Mouse (Mus musculus): ENCODE data around the gene Slc1a5. TPM values are rescaled to one million over a fixed set of nuclear protein-coding genes. Genes with fewer than 3 reads are reported as not detected.

Slc1a5 gene
- total RNA-seq (2014; rRNA removed) (6.3 and 9.3 TPM in 2 replicates), polyA plus RNA-seq (2015; fragmentation: Nextera tagmentation; extraction: Ambion mirVana) (7.2 and 7.5 TPM in 2 replicates)

- 0 out of 2 replicates have a peak, but pooled peaks have one; percentile 12 for TF ChIP-seq CTCF (IDR thresholded peaks at IDR 0.05; ENCODE audit: low read depth)
- Histone ChIP-seq H3K9ac (peak within 1 kb of the TSS; percentile 44), H3K27me3 (ENCODE audit: insufficient read depth, low read length) (peaks cover 3% of the 10 kb centered on the region), H3K4me2 (ENCODE audit: low read depth) (peak within 1 kb of the TSS; percentile 83), H3K9me3 (ENCODE audit: low read length) (no peaks in the 10 kb centered on the region), H3K4me1 (ENCODE audit: insufficient read depth) (no peaks in the 10 kb centered on the region; the same call in 1 of the 2 replicates), H3K27ac (ENCODE audit: low read depth, low read length) (no peak within 1 kb of the TSS), H3K36me3 (ENCODE audit: insufficient read depth) (no peaks in the 10 kb centered on the region), H3K4me3 (ENCODE audit: low read depth, low read length) (peak within 1 kb of the TSS; percentile 42)
- ATAC-seq (peak; percentile 84), DNase-seq (peak; percentile 85)
- 3% methylated on average over 34 of the region's 34 CpGs for WGBS
These were observed at the start of gene Slc1a5 for GRCm38 (mm10) chr7:16780825-16781554. Slc1a5 (plus strand) TSS chr7:16781340.

GRCm38 (mm10) chr7:16731893-16732422 lies 49.2 kb upstream of the Slc1a5 start:
- H3K4me1 ChIP-seq (ENCODE audit: insufficient read depth): no peaks in the 10 kb centered on the region
- H3K4me3 ChIP-seq (ENCODE audit: low read depth, low read length): no peak overlapping the region
- H3K36me3 ChIP-seq (ENCODE audit: insufficient read depth): no peaks in the 10 kb centered on the region
- H3K9ac ChIP-seq: no peak overlapping the region
- H3K4me2 ChIP-seq (ENCODE audit: low read depth): no peak overlapping the region
- H3K27ac ChIP-seq (ENCODE audit: low read depth, low read length): no peak overlapping the region
- TF ChIP-seq CTCF (IDR thresholded peaks at IDR 0.05; ENCODE audit: low read depth): no peak
- H3K9me3 ChIP-seq (ENCODE audit: low read length): no peaks in the 10 kb centered on the region
- ATAC-seq (no peak), DNase-seq (no peak)
- WGBS: 71% methylated on average over 7 of the region's 7 CpGs
- no peaks in the 10 kb centered on the region for H3K27me3 ChIP-seq (ENCODE audit: insufficient read depth, low read length)

- WGBS: 46% methylated on average over 10 of the region's 10 CpGs
- Histone ChIP-seq H3K27me3 (ENCODE audit: insufficient read depth, low read length) (no peaks in the 10 kb centered on the region), H3K9ac (no peak overlapping the region), H3K4me1 (ENCODE audit: insufficient read depth) (peaks cover 6% of the 10 kb centered on the region), H3K27ac (ENCODE audit: low read depth, low read length) (no peak overlapping the region), H3K9me3 (ENCODE audit: low read length) (no peaks in the 10 kb centered on the region), H3K4me2 (ENCODE audit: low read depth) (peak overlapping the region; percentile 44), H3K4me3 (ENCODE audit: low read depth, low read length) (peak overlapping the region; percentile 64), H3K36me3 (ENCODE audit: insufficient read depth) (no peaks in the 10 kb centered on the region)
- TF ChIP-seq CTCF (IDR thresholded peaks at IDR 0.05; ENCODE audit: low read depth): no peak
- ATAC-seq (peak; percentile 3), DNase-seq (no peak)
These were observed 43.5 kb upstream of the Slc1a5 start for GRCm38 (mm10) chr7:16737606-16738072.

GRCm38 (mm10) chr7:16738073-16738696 lies 43.0 kb upstream of the Slc1a5 start, which contains the start of gene Ap2s1:
Ap2s1 (plus strand) TSS chr7:16738410.
- Histone ChIP-seq H3K4me1 (ENCODE audit: insufficient read depth) (peaks cover 6% of the 10 kb centered on the region), H3K9ac (peak within 1 kb of the TSS; percentile 92), H3K36me3 (ENCODE audit: insufficient read depth) (peaks cover 3% of the 10 kb centered on the region), H3K27ac (ENCODE audit: low read depth, low read length) (peak within 1 kb of the TSS; percentile 52; the same call in 1 of the 2 replicates), H3K27me3 (ENCODE audit: insufficient read depth, low read length) (no peaks in the 10 kb centered on the region), H3K4me3 (ENCODE audit: low read depth, low read length) (peak within 1 kb of the TSS; percentile 64), H3K9me3 (ENCODE audit: low read length) (no peaks in the 10 kb centered on the region), H3K4me2 (ENCODE audit: low read depth) (peak within 1 kb of the TSS; percentile 90)
- DNase-seq (peak; percentile 99), ATAC-seq (peak; percentile 99)
- TF ChIP-seq CTCF (IDR thresholded peaks at IDR 0.05; ENCODE audit: low read depth): no peak
- under 1% methylated on average over 34 of the region's 34 CpGs for WGBS

- Histone ChIP-seq H3K9me3 (ENCODE audit: low read length) (no peaks in the 10 kb centered on the region), H3K9ac (peak overlapping the region; percentile 92), H3K36me3 (ENCODE audit: insufficient read depth) (peaks cover 13% of the 10 kb centered on the region), H3K27me3 (ENCODE audit: insufficient read depth, low read length) (no peaks in the 10 kb centered on the region), H3K27ac (ENCODE audit: low read depth, low read length) (peak overlapping the region; percentile 52; the same call in 1 of the 2 replicates), H3K4me2 (ENCODE audit: low read depth) (peak overlapping the region; percentile 90), H3K4me1 (ENCODE audit: insufficient read depth) (peaks cover 6% of the 10 kb centered on the region), H3K4me3 (ENCODE audit: low read depth, low read length) (peak overlapping the region; percentile 64)
- no peak for DNase-seq
- no peak for TF ChIP-seq CTCF (IDR thresholded peaks at IDR 0.05; ENCODE audit: low read depth)
- ATAC-seq: no peak
- 65% methylated on average over 10 of the region's 10 CpGs for WGBS
These were observed 42.0 kb upstream of the Slc1a5 start for GRCm38 (mm10) chr7:16739056-16739604.

GRCm38 (mm10) chr7:16745373-16745772 lies 35.8 kb upstream of the Slc1a5 start:
- Histone ChIP-seq H3K9ac (no peak overlapping the region), H3K27me3 (ENCODE audit: insufficient read depth, low read length) (no peaks in the 10 kb centered on the region), H3K4me1 (ENCODE audit: insufficient read depth) (no peaks in the 10 kb centered on the region), H3K4me3 (ENCODE audit: low read depth, low read length) (no peak overlapping the region), H3K27ac (ENCODE audit: low read depth, low read length) (no peak overlapping the region), H3K9me3 (ENCODE audit: low read length) (no peaks in the 10 kb centered on the region), H3K36me3 (ENCODE audit: insufficient read depth) (peaks cover 58% of the 10 kb centered on the region), H3K4me2 (ENCODE audit: low read depth) (no peak overlapping the region)
- ATAC-seq (no peak), DNase-seq (no peak)
- 95% methylated on average over 4 of the region's 4 CpGs for WGBS
- no peak for TF ChIP-seq CTCF (IDR thresholded peaks at IDR 0.05; ENCODE audit: low read depth)

Data from forebrain, postnatal 0 days (tissue).